Mouse (Mus musculus) kidney, postnatal 25 days (tissue): ENCODE measurements around the gene Olfr61.
"Not testable (repeated sequence)": the region's sequence is repeated elsewhere in the genome, so short reads cannot be mapped to it uniquely, and the experiment has no call there.

Source experiments
- DNase-seq, 2 experiments: peaks; one replicate each; pipeline ENCODE4 v3.0.0; 2021; ENCODE audit warnings: mixed read lengths in 2 of 2

Olfr61 gene

DNA sequence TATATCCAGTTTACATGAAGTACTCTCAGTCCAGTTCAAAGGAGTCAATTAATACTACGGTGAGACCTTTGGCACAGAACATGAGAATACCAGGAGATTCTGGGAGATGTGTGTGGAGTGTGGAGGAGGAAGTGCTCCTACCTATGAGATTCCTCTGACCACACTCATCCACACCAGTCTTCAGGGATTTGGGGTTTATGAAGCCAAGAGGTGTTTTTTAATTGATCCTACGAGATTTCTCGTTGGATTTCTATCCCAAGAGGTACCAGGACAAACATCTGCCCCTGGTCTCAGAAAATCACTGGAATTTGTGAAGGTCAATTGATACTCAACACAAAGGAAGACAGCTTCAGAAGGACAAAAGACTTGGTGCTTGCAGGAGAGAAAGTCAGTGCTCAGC is at the start of gene Olfr61:
Olfr61 (plus strand) TSS at position 301 of the 400 bp plus-strand sequence.
- DNase-seq = not testable (repeated sequence)

DNA sequence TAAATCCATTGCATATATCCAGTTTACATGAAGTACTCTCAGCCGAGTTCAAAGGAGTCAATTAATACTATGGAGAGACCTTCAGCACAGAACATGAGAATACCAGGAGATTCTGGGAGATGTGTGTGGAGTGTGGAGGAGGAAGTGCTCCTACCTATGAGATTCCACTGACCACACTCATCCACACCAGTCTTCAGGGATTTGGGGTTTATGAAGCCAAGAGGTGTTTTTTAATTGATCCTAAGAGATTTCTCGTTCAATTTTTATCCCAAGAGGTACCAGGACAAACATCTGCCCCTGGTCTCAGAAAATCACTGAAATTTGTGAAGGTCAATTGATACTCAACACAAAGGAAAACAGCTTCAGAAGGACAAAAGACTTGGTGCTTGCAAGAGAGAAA is 27.8 kb upstream of the Olfr61 start, which contains the start of gene Olfr46:
Olfr46 (plus strand) TSS at position 301 of the 400 bp plus-strand sequence.
- not testable (repeated sequence) for DNase-seq

DNA sequence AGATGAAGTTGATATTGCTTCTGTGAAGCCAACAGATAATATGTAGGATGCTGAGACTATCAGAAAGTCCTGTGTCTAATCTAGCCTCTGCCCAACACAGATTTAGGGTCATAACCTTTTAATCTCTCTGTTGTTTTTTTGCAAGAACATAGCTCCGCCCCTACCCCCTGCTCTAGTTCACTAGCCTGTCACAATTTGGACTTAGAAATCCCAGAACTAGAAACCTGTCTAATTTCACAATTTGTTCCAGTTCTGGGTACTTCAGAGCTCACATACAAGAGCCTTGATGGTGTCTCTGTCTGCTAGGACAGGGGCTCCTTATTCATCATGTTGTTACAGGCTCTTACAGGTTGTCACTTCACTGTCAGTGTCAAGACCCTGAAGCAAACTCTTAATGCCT is 1.8 kb downstream of the Olfr61 start:
- DNase-seq = no peak

DNA sequence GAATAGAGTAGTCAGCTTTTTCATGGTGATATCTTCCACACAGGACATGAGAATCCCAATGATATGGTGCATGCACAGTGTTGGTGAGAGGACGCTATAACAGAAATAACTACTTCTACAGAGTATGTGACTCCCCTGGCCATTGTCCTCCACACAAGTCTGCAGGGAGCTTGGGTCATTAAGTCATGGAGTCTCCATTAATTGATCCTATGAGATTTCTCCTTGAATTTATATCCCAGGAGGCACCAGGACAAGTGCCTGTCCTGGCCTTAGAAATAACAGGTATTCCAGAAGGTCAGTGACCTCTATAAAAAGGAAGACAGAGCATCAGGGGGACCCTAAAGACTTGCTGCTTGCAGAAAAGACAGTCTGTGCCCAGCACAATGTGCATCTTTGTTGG is 17.4 kb downstream of the Olfr61 start, which contains the start of gene Olfr53:
Olfr53 (plus strand) TSS at position 301 of the 400 bp plus-strand sequence.
- DNase-seq = no peak

DNA sequence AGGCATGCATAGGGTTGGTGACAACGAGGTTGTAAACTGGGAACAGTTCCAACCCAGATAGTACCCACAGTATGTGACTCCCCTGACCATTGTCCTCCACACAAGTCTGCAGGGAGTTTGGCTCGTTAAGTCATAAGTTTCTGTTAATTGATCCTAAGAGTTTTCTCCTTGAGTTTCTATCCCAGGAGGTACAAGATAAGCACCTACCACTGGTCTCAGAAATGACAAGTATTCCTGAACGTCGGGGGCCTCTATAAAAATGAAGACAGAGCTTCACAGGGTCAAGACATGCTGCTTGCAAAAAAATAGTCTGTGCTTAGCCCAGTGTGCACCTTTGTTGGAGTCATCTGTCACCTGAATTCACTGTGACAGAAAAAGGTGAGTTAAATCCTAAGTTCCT is 30.9 kb downstream of the Olfr61 start, which contains the start of gene Olfr539:
Olfr539 (plus strand) TSS at position 301 of the 400 bp plus-strand sequence.
- no peak for DNase-seq

DNA sequence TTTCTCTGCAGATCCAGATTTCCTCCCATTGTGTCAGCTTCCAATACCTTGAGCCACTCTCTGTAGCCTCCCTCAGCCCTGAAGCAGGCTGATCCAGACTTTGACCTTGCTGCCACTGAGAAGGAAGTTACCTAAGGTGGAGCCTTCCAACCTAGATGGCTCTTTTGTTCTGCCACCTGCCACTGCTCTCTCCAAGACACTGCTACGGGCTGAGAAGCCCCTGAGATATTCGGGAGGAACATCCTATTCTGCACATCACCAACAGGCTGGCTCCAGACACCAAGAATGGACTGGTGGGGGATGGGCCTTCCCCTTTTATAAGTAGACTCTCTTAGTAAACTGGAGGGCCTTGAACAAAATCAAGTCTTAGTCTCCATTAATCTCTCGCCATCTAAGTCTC is 41.9 kb downstream of the Olfr61 start:
- DNase-seq = not testable (repeated sequence)

DNA sequence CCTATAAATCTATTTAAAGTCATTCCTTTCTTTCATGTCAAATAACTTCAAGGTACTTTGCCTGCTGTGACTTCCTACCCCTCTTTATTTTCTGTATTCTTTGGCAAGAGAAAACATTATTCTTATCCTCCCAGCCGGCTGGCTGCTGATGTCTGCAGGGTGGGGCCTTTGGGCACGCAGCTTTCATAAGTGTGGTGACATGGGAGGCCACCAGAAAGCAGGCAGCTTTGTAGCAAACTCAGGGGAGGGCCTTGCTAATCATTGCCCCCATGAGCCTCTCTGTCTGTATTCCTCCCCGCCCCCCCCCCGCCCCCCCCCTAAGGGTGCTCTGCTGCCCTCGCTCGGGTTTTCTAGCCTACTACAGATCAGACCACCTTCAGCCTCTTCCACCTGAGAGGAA is 47.1 kb downstream of the Olfr61 start:
- no peak for DNase-seq

DNA sequence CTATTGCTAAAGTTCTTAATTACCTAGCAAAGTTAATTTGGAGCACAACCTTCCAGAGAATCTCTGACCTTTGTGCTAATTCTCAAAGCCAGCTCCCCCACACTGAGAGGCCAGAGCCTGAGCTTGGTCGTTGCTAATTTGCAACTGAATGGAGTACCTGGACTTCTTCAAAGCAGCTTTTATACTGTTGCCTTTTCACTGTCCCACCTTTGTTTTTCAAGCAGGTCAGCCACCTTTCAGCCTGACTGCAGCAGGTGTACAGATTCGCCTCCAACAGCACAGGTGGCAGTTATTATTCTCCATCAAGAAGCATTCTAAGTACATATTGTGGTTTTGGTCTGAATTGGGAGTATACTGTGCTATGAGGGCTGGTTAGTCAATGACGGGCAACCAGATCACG is 50.8 kb downstream of the Olfr61 start:
- not testable (repeated sequence) for DNase-seq

DNA sequence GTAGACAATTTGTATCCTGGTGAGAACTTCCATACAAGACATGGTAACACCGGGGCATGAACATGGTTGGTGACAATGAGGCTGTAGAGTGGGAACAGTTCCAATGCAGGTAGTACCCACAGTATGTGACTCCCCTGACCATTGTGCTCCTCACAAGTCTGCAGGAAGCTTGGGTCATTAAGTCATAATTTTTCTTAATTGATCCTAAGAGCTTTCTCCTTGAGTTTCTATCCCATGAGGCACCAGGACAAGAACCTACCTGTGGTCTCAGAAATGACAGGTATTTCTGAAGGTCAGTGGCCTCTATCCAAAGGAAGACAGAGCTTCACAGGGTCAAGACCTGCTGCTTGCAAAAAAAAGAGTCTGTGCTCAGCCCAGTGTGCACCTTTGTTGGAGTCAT is 52.9 kb downstream of the Olfr61 start, which contains the start of gene Olfr45:
Olfr45 (plus strand) TSS at position 301 of the 400 bp plus-strand sequence.
- no peak for DNase-seq
